Mouse (Mus musculus) stomach, embryonic 14.5 days (tissue): ENCODE measurements around the gene Jund. TPM values are rescaled to one million over a fixed set of nuclear protein-coding genes. Genes with fewer than 3 reads are reported as not detected.

Experiments used
- ATAC-seq: fragments of 200-750 bp; cut with Nextera tagmentation; 2 replicates; pipeline ENCODE4 v1.8.0; 2017; ENCODE audit warnings: low read depth, moderate TSS enrichment; ENCODE audit not compliant: insufficient number of reproducible peaks, insufficient read depth, low FRiP score
- H3K27ac ChIP-seq: fragments of 300-500 bp; sonication (generic); 2 replicates; pipeline ENCODE4 v1.5.1; 2014; ENCODE audit warnings: mild to moderate bottlenecking, low read length, moderate library complexity, mixed read lengths
- H3K27me3 ChIP-seq: fragments of 300-500 bp; sonication (generic); 2 replicates; pipeline ENCODE4 v1.6.1; 2014; ENCODE audit warnings: low read length, control low read depth, mixed read lengths; ENCODE audit not compliant: control insufficient read depth, insufficient read depth
- H3K36me3 ChIP-seq: fragments of 300-500 bp; sonication (generic); 2 replicates; pipeline ENCODE4 v1.6.1; 2014; ENCODE audit warnings: mild to moderate bottlenecking, control low read depth, low read length, moderate library complexity, mixed read lengths; ENCODE audit not compliant: control insufficient read depth, insufficient read depth
- H3K4me1 ChIP-seq: fragments of 300-500 bp; sonication (generic); 2 replicates; pipeline ENCODE4 v1.6.1; 2014; ENCODE audit warnings: low read length, control low read depth, mixed read lengths; ENCODE audit not compliant: control insufficient read depth, insufficient read depth
- H3K4me2 ChIP-seq: fragments of 300-500 bp; sonication (generic); replicated peaks from 2 replicates; pipeline ENCODE4 v1.6.1; 2014; ENCODE audit warnings: low read depth, low read length, control low read depth
- H3K4me3 ChIP-seq: fragments of 300-500 bp; sonication (generic); 2 replicates; pipeline ENCODE4 v1.5.1; 2014; ENCODE audit warnings: low read depth, low read length, control low read depth
- H3K9ac ChIP-seq: fragments of 300-500 bp; sonication (generic); replicated peaks from 2 replicates; pipeline ENCODE4 v1.6.1; 2014; ENCODE audit warnings: low read depth, mild to moderate bottlenecking, control low read depth, low read length, moderate library complexity, mixed read lengths
- H3K9me3 ChIP-seq: fragments of 300-500 bp; sonication (generic); 2 replicates; pipeline ENCODE4 v1.6.1; 2016; ENCODE audit warnings: low read depth, low read length, control low read depth; ENCODE audit not compliant: control insufficient read depth
- WGBS: fragments of 180-500 bp; shearing (Covaris S2); extraction: QIAGEN DNeasy Blood & Tissue Kit; methylation state at CpG from one replicate; pipeline ENCODE4 v1.1.7; 2014; 5-methylcytosine and 5-hydroxymethylcytosine counted together
- polyA plus RNA-seq: library from polyadenylated mRNA; unstranded; fragments of >200 nt; fragmentation: Nextera tagmentation; extraction: Ambion mirVana; gene quantifications from 2 replicates; pipeline ENCODE4 v1.2.1, GENCODE M21; 2014

The Jund gene
- polyA plus RNA-seq, 1 experiment from 2014 or later = 78.9 TPM

GRCm38 (mm10) chr8:70703287-70703686 is 4.5 kb downstream of the Jund start, which contains the start of gene Iqcn:
Gene Iqcn, plus strand, starts transcription at chr8:70703457.
- no peak for ATAC-seq
- Histone ChIP-seq H3K9me3 (no peaks in the 10 kb centered on the region), H3K4me1 (peaks cover 16% of the 10 kb centered on the region), H3K27me3 (no peaks in the 10 kb centered on the region), H3K4me2 (peak within 1 kb of the TSS; percentile 61; the same call in 1 of the 2 replicates), H3K4me3 (no peak within 1 kb of the TSS), H3K27ac (no peak within 1 kb of the TSS), H3K36me3 (peaks cover 6% of the 10 kb centered on the region), H3K9ac (no peak within 1 kb of the TSS)
- 93% methylated on average over 3 of the region's 3 CpGs for WGBS

DNA sequence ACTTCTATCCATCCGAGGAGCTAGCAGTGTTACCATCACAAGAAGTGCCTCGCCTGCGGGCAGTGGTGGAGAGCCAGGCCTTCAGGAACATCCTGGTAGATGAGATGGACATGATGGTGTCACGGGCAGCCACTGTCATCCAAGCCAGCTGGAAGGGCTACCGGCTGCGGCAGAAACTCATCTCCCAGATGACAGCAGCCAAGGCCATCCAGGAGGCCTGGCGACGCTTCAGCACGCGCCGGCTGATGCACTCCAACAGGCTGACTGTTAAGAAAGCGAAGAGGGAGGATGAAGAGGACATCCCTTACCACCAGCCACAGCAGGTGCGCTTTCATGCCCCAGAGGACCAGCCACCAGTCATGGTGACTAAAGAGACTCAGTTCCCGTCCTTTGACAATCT is 9.5 kb downstream of the Jund start:
- no peak for ATAC-seq
- no peaks in the 10 kb centered on the region for H3K4me1 ChIP-seq
- no peaks in the 10 kb centered on the region for H3K27me3 ChIP-seq
- H3K9ac ChIP-seq = no peak overlapping the region
- no peak overlapping the region for H3K4me3 ChIP-seq
- H3K9me3 ChIP-seq = no peaks in the 10 kb centered on the region
- H3K4me2 ChIP-seq = no peak overlapping the region
- H3K27ac ChIP-seq = no peak overlapping the region
- peaks cover 6% of the 10 kb centered on the region; the same call in 1 of the 2 replicates for H3K36me3 ChIP-seq
- 89% methylated on average over 14 of the region's 14 CpGs for WGBS

DNA sequence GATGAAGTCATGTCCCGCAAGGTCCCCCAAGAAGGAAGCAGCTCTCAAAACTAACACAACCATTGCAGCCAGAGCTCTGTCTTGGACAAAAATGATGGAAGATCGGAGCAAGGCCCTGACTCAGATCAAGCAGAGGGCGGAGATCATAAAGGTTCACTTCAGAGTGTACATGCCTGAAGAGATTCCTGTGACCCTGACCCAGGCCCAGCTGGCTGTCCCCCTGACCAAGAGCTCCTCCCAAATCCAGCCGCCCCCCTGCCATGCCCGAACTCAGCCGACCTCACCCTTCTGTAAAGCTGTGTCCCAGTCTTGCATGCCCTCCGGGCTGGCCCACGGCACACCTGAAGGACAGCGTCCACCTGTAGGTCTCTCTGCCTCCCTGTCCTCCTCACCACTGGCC is 11.0 kb downstream of the Jund start:
- Histone ChIP-seq H3K4me2 (no peak overlapping the region), H3K36me3 (no peaks in the 10 kb centered on the region), H3K4me1 (no peaks in the 10 kb centered on the region), H3K9ac (no peak overlapping the region), H3K9me3 (no peaks in the 10 kb centered on the region), H3K27me3 (no peaks in the 10 kb centered on the region), H3K27ac (no peak overlapping the region), H3K4me3 (no peak overlapping the region)
- no peak for ATAC-seq
- WGBS = 87% methylated on average over 9 of the region's 9 CpGs

DNA sequence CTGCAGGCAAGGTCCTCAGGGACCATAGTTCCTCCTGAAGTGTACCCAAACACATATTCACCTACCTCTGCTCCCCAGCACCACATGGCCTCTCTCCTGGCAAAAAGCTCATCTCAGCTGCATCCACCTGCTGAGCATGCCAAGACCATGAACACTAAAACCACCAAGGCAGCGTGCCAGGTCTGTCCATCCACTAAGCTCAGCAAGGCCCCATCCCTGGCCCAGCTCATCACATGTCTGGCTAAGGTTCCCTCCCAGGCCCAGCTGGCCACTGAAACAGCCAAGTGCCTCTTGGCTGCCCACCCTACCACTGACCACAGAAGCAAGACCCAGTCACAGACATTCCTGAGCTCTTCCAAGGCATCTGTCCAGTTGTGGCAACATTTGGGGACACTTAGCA is 11.5 kb downstream of the Jund start:
- no peak overlapping the region for H3K4me3 ChIP-seq
- 93% methylated on average over 1 of the region's 1 CpGs for WGBS
- H3K27ac ChIP-seq = no peak overlapping the region
- no peaks in the 10 kb centered on the region for H3K36me3 ChIP-seq
- H3K4me1 ChIP-seq = no peaks in the 10 kb centered on the region
- H3K9me3 ChIP-seq = no peaks in the 10 kb centered on the region
- no peaks in the 10 kb centered on the region for H3K27me3 ChIP-seq
- ATAC-seq = no peak
- no peak overlapping the region for H3K9ac ChIP-seq
- no peak overlapping the region for H3K4me2 ChIP-seq

GRCm38 (mm10) chr8:70711041-70711440 is 12.3 kb downstream of the Jund start:
- H3K4me1 ChIP-seq = no peaks in the 10 kb centered on the region
- H3K9me3 ChIP-seq = no peaks in the 10 kb centered on the region
- no peak overlapping the region for H3K4me2 ChIP-seq
- whole genome bisulfite sequencing = 83% methylated on average over 11 of the region's 11 CpGs
- no peak for ATAC-seq
- H3K4me3 ChIP-seq = no peak overlapping the region
- no peak overlapping the region for H3K27ac ChIP-seq
- no peaks in the 10 kb centered on the region for H3K36me3 ChIP-seq
- H3K9ac ChIP-seq = no peak overlapping the region
- no peaks in the 10 kb centered on the region for H3K27me3 ChIP-seq

GRCm38 (mm10) chr8:70713991-70714390 is 15.2 kb downstream of the Jund start:
- Histone ChIP-seq H3K9ac (no peak overlapping the region), H3K27ac (no peak overlapping the region), H3K27me3 (no peaks in the 10 kb centered on the region), H3K4me2 (no peak overlapping the region), H3K4me1 (no peaks in the 10 kb centered on the region), H3K4me3 (no peak overlapping the region), H3K36me3 (no peaks in the 10 kb centered on the region), H3K9me3 (no peaks in the 10 kb centered on the region)
- WGBS = 79% methylated on average over 7 of the region's 7 CpGs
- ATAC-seq = no peak

GRCm38 (mm10) chr8:70715086-70715485 is 16.3 kb downstream of the Jund start:
- Histone ChIP-seq H3K4me1 (no peaks in the 10 kb centered on the region), H3K9me3 (no peaks in the 10 kb centered on the region), H3K36me3 (no peaks in the 10 kb centered on the region), H3K4me3 (no peak overlapping the region), H3K9ac (no peak overlapping the region), H3K27me3 (no peaks in the 10 kb centered on the region), H3K4me2 (no peak overlapping the region), H3K27ac (no peak overlapping the region)
- no peak for ATAC-seq
- WGBS = 44% methylated on average over 2 of the region's 2 CpGs

DNA sequence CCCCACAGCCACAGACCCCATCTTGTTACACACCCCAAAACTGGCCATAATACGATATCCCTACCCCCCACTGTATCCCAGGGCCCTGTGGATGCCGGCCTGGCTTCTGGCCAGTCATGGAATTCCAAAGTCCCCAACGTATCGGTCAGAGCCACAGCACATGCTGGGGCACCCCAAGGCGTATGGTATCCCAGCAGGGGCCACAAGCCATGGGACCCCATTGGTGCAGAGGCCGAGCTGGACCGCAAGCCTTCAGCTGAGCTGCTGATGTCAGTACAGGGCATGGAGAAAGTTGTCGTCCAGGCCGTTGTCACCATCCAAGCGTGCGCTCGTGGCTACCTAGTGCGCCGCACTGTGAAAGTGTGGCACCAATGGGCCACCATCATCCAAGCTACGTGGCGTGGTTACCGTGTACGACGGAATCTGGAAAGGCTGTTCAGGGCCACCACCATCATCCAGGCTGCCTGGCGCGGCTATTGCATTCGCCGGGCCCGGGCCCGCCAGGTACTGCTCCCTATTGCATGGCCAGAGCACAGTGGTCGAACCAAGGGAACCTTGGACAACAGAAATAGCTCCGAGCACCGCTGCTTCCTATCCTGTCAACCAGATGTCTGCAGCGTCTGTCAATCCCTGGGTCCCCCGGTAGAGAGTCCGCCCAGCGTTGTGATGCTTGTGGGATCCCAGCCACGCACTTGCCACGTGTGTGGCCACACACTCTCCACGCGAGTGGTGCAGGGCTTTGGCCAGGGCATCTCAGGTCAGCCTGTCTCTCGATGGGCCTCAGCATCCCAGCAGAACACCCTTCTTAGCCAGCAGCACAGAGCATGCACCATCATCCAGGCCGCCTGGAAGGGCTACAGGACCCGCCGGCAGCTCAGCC is 18.0 kb downstream of the Jund start:
- Histone ChIP-seq H3K4me1 (no peaks in the 10 kb centered on the region), H3K27ac (no peak overlapping the region), H3K4me3 (no peak overlapping the region), H3K4me2 (no peak overlapping the region), H3K9me3 (no peaks in the 10 kb centered on the region), H3K9ac (no peak overlapping the region), H3K27me3 (no peaks in the 10 kb centered on the region), H3K36me3 (no peaks in the 10 kb centered on the region)
- no peak for ATAC-seq
- 79% methylated on average over 40 of the region's 40 CpGs for WGBS
